Mouse (Mus musculus) limb, embryonic 14.5 days (tissue): ENCODE results near the gene Foxa3. TPM values are rescaled to one million over a fixed set of nuclear protein-coding genes. Genes with fewer than 3 reads are reported as not detected.

ENCODE experiments used
- ATAC-seq: fragments of 200-750 bp; cut with Nextera tagmentation; 2 replicates; pipeline ENCODE4 v1.8.0; 2017; ENCODE audit warnings: low read depth, moderate number of reproducible peaks, moderate TSS enrichment; ENCODE audit not compliant: low FRiP score
- DNase-seq: peaks from one replicate; pipeline ENCODE4 v3.0.0-alpha.2; 2015; ENCODE audit warnings: low spot score
- H3K27ac ChIP-seq: fragments of 300-500 bp; sonication (generic); replicated peaks from 2 replicates; pipeline ENCODE4 v1.5.1; 2014; ENCODE audit warnings: low read depth, mild to moderate bottlenecking, low read length, moderate library complexity, mixed read lengths
- H3K27me3 ChIP-seq: fragments of 300-500 bp; sonication (generic); 2 replicates; pipeline ENCODE4 v1.6.1; 2014; ENCODE audit warnings: low read length, mixed read lengths; ENCODE audit not compliant: control insufficient read depth, insufficient read depth
- H3K36me3 ChIP-seq: fragments of 300-500 bp; sonication (generic); 2 replicates; pipeline ENCODE4 v1.6.1; 2014; ENCODE audit warnings: mild to moderate bottlenecking, low read length, moderate library complexity, mixed read lengths; ENCODE audit not compliant: control insufficient read depth, insufficient read depth
- H3K4me1 ChIP-seq: fragments of 300-500 bp; sonication (generic); 2 replicates; pipeline ENCODE4 v1.6.1; 2014; ENCODE audit warnings: antibody characterized with exemption, low read length, mixed read lengths; ENCODE audit not compliant: control insufficient read depth, insufficient read depth
- H3K4me2 ChIP-seq: fragments of 300-500 bp; sonication (generic); replicated peaks from 2 replicates; pipeline ENCODE4 v1.6.1; 2014; ENCODE audit warnings: low read depth, mild to moderate bottlenecking, low read length, moderate library complexity; ENCODE audit not compliant: severe bottlenecking
- H3K4me3 ChIP-seq: fragments of 300-500 bp; sonication (generic); replicated peaks from 2 replicates; pipeline ENCODE4 v1.5.1; 2014; ENCODE audit warnings: low read length
- H3K9ac ChIP-seq: fragments of 300-500 bp; sonication (generic); 2 replicates; pipeline ENCODE4 v1.6.1; 2014; ENCODE audit warnings: mild to moderate bottlenecking, low read depth, low read length, moderate library complexity; ENCODE audit not compliant: severe bottlenecking
- H3K9me3 ChIP-seq: fragments of 300-500 bp; sonication (generic); 2 replicates; pipeline ENCODE4 v1.6.1; 2016; ENCODE audit warnings: low read length; ENCODE audit not compliant: control insufficient read depth
- POLR2A ChIP-seq: fragments of 200-500 bp; IDR thresholded peaks from 2 replicates; pipeline ENCODE4 v1.8.0; 2012; ENCODE audit warnings: inconsistent platforms, mild to moderate bottlenecking, moderate library complexity, borderline replicate concordance; ENCODE audit not compliant: insufficient read depth, insufficient read length; ENCODE audit errors: extremely low read depth
- WGBS: fragments of 180-500 bp; shearing (Covaris S2); extraction: QIAGEN DNeasy Blood & Tissue Kit; methylation state at CpG from one replicate; pipeline ENCODE4 v1.1.7; 2014; 5-methylcytosine and 5-hydroxymethylcytosine counted together
- polyA plus RNA-seq, 2 experiments: library from polyadenylated mRNA; depleted of rRNA in 1 of 2; stranded (reverse) in 1 of 2; unstranded in 1 of 2; fragments of >200 nt; fragmentation: Nextera tagmentation in 1 of 2; extraction: Ambion mirVana in 1 of 2; gene quantifications; 2 replicates each; pipeline versions ENCODE4 v1.2.1 to v1.2.3; 2012 to 2014

Gene Foxa3
- polyA plus RNA-seq, 2 experiments, result 3.2 to 5.3 TPM

DNA sequence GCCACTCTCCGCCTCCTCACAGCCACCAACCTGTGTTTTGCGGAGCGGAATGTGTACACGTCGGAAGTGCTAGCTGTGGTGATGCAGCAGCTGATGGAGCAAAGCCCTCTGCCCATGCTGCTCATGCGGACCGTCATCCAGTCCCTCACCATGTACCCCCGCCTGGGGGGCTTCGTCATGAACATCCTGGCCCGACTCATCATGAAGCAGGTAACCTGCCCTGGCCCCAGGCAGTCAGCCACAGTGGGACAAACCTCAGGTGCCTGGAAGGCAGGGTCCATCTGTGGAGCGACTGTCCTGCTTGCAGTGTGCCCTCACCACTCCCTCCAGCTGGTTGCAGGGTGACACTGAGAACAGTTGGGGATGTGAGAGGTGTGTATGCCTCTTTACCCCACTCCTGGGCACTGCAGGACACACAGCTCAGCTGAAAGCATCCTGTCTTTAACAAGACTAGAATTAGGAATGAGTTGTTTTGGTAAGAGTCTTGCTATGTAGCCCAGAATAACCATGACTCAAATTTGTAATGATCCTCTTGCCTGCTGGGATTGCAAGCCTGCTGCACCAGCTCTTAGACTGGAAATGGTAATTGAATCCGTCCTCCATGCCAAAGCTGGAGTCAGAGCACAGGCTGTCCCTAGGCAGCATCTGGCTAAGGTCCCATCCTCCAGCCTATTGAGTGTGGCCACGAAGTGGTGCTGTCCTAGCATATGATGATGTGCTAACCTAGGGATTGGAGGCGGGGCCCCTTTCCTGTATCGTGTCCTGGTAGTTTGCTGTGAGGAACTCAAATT is 29.2 kb upstream of the Foxa3 start:
- 88% methylated on average over 15 of the region's 15 CpGs for WGBS
- Histone ChIP-seq H3K36me3 (peaks cover 55% of the 10 kb centered on the region), H3K4me1 (no peaks in the 10 kb centered on the region), H3K9ac (no peak overlapping the region), H3K4me2 (no peak overlapping the region), H3K9me3 (no peaks in the 10 kb centered on the region), H3K4me3 (no peak overlapping the region), H3K27ac (no peak overlapping the region), H3K27me3 (no peaks in the 10 kb centered on the region)
- TF ChIP-seq POLR2A, result no peak
- DNase-seq, result no peak
- no peak for ATAC-seq

DNA sequence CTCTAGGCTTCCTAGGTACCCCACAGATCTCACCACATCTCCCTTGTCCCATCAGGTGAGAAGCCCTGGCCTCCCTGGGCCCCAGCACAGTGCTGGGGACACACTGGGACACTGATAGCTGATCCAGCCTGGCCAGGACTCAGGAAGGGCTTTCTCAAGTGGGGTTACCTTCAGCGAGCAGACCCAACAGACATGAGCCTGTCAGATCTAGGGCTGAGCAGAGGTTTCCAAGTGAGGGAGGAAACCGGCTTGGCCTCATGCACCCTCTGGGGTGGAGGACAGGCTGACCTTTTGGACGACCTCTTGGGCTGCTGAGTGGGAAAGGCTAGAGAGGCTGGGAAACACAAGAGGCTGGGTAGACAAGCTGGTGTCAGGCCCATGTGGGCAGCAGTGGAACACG is 27.8 kb upstream of the Foxa3 start:
- DNase-seq, result no peak
- Histone ChIP-seq H3K27ac (no peak overlapping the region), H3K4me1 (no peaks in the 10 kb centered on the region), H3K36me3 (peaks cover 68% of the 10 kb centered on the region), H3K27me3 (no peaks in the 10 kb centered on the region), H3K4me2 (no peak overlapping the region), H3K4me3 (no peak overlapping the region), H3K9ac (no peak overlapping the region), H3K9me3 (no peaks in the 10 kb centered on the region)
- TF ChIP-seq POLR2A, result no peak
- ATAC-seq, result no peak
- 82% methylated on average over 4 of the region's 4 CpGs for WGBS

DNA sequence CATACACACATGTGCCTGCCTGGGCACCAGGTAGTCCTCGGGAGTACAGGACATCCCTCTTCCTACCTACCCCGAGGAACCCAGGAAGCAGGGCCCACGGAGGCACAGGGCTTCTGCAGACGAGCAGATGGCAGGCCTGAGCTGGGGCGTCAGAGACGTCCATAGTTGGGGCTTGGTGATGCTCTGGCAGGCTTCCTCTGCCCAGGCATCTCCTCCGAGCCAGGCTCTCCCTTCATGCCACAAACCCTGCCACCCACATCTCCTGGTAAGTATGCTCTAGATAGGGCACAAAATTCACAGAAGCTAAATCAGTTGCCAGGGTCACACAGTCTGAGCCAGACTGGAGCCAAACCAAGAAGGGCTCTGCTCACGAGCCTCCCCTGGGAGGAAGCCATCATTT is 26.8 kb upstream of the Foxa3 start:
- Histone ChIP-seq H3K27ac (no peak overlapping the region), H3K4me3 (no peak overlapping the region), H3K4me1 (no peaks in the 10 kb centered on the region), H3K9ac (no peak overlapping the region), H3K36me3 (peaks cover 78% of the 10 kb centered on the region), H3K27me3 (no peaks in the 10 kb centered on the region), H3K4me2 (no peak overlapping the region), H3K9me3 (no peaks in the 10 kb centered on the region)
- no peak for TF ChIP-seq POLR2A
- WGBS, result 82% methylated on average over 8 of the region's 8 CpGs
- no peak for DNase-seq
- ATAC-seq, result no peak

DNA sequence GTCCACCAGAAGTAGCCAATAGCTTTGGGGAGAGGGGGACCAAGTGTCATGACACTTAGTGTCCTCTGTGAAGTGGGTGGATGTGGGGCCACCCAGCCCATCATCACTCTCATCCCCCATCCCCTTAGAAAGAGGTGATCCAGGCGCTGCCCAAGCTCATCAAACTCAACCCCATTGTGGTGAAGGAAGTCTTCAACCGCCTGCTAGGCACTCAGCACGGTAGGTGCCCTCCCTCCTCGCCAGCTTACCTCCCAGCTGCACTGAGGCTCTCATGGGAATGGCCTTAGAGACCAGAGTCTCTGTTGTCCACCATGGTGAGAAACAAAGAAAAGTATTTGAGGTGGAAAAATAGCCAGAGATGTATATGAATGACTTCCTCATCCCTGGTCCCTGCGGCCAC is 25.9 kb upstream of the Foxa3 start:
- 86% methylated on average over 5 of the region's 5 CpGs for WGBS
- TF ChIP-seq POLR2A, result no peak
- Histone ChIP-seq H3K4me1 (no peaks in the 10 kb centered on the region), H3K4me3 (no peak overlapping the region), H3K4me2 (no peak overlapping the region), H3K27me3 (no peaks in the 10 kb centered on the region), H3K27ac (no peak overlapping the region), H3K9me3 (no peaks in the 10 kb centered on the region), H3K36me3 (peaks cover 84% of the 10 kb centered on the region), H3K9ac (no peak overlapping the region)
- ATAC-seq (no peak), DNase-seq (no peak)

DNA sequence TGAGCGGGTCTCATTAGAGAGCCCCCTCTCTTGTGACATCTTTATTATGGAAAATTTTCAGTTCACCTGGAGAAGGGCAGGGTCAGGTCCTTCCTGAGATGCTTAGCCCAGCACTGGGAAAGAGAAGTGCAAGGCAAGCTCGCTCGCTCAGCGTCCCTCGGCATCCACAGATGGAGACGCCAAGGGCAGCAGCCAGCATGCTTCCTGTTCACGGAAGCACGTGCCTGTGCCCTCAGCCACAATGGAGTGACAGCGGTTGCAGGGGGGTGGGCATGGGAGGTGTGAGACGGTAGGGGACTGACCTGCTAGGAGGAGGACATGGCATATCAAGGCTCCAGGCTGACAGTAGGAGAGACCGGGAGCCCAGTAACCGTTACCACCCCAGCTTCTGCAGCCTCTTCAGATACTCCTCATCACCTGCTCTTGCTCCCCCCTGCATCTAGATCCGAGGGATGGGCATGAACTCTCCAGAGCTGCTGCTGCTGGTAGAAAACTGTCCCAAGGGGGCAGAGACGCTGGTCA is 24.7 kb upstream of the Foxa3 start:
- Histone ChIP-seq H3K9ac (no peak overlapping the region), H3K27me3 (no peaks in the 10 kb centered on the region), H3K4me2 (no peak overlapping the region), H3K36me3 (peaks cover 96% of the 10 kb centered on the region), H3K9me3 (no peaks in the 10 kb centered on the region), H3K4me3 (no peak overlapping the region), H3K27ac (no peak overlapping the region), H3K4me1 (no peaks in the 10 kb centered on the region)
- no peak for DNase-seq
- no peak for ATAC-seq
- WGBS, result 87% methylated on average over 12 of the region's 14 CpGs
- no peak for TF ChIP-seq POLR2A
